Mouse (Mus musculus): ENCODE results near the gene Amz2.

The Amz2 gene

DNA sequence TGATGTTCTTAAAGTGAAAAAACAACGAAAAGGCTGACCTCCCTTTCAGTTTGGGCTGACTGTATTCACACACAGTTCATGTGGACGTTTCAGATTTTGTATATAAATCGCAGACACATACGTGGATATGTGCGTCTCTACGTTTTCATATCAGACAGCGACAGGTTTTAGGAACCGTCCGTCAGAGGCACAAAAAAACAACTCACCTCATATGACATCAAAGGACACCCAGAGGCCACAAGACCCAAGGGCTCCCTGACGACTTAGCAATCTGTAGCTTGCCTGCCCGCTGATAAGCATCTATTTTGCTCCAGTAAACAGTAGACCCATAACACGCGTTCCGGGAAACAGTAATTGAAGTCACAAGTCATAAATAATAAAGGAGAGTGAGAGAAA, 5.2 kb upstream of the Amz2 start:
- DNase-seq (ENCODE audit: inconsistent age in 2 of 2, low spot score in 1 of 2) = no peak

DNA sequence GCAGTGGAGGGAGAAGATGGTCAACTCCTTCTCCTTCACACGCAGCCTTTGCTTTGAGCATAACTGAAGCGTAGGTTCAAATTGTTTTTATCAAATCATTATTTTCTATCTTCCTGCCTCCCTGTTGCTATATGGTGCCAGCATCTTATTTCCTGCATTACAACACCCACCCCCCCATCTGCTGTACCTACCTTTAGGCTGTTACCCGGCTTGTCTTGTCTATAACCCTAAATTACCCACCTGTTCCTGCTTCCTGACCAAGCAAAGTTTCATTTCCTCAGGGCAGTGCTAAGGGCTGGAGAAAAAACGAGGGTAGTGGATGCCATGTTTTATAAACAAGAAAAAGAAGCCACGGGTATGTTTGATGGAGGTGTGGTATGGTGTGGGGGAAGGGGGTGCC, 4.5 kb upstream of the Amz2 start:
- no peak for DNase-seq (ENCODE audit: inconsistent age in 2 of 2, low spot score in 1 of 2)

- DNase-seq (ENCODE audit: inconsistent age in 2 of 2, low spot score in 1 of 2) = no peak
Measured at GRCm38 (mm10) chr11:109422263-109422662, 3.5 kb upstream of the Amz2 start.

DNA sequence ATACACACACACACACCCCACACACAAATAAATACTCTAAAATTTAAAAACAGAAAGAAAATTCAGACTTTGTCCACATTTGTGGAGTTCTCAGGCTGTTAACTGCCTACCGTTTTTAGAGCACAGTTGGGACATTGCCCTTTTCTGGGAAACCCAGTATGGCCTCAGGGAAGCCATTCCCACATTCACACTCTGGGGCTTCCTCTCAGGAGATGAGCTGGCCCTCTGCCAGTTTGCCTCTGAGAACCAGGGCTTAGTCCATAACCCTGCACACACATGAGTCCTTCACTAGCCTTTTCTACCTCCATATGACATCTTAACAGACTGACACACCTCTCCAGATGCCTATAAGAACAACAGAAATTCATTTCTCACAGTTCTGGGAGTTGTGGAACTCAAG, 2.5 kb upstream of the Amz2 start:
- no peak for DNase-seq (ENCODE audit: inconsistent age in 2 of 2, low spot score in 1 of 2)

DNA sequence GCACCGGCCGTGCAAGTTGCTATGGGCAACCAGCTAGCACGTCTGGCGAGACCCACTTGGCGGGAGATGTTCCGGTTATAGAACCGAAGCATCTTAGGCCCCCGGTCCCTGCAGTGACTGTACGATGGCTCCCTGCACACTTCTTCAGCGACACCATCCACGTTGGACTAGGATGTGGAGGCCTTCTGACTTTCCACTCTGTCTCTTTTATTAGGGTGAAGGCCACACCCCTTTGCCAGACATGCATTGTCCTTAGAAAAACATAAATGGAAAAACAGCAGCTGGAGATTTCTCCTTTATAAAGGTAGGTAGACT, 483 bp downstream of the Amz2 start:
- no peak for DNase-seq (ENCODE audit: inconsistent age in 2 of 2, low spot score in 1 of 2)

- no peak for DNase-seq (ENCODE audit: inconsistent age in 2 of 2, low spot score in 1 of 2)
Measured at GRCm38 (mm10) chr11:109427353-109427752, 1.6 kb downstream of the Amz2 start.

DNA sequence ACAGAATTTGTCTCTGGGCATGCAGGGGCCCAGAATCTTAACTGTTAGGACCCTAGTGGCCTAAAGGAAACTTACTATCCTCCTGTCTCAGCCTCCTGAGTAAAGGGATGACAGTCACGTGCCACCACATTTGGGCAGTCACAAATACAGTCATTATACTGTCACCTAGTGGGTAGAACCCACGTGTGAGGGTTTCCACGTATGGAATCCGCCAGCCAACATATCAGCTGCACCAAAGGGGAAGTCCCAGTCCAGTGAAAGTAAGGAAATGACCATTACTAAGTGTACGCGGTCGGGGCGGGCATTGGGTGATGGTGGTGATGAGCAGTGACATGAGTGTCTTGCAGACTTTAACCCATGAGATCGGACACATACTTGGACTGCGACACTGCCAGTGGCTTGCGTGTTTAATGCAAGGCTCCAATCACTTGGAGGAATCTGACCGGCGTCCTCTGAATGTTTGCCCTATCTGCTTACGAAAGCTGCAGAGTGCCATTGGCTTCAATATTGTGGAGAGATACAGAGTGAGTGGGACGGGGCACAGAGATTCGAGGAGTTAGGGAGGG, 8.6 kb downstream of the Amz2 start:
- no peak for DNase-seq (ENCODE audit: inconsistent age in 2 of 2, low spot score in 1 of 2)

- DNase-seq (ENCODE audit: inconsistent age in 2 of 2, low spot score in 1 of 2) = no peak
Measured at GRCm38 (mm10) chr11:109436889-109437288, 11.1 kb downstream of the Amz2 start.

DNA sequence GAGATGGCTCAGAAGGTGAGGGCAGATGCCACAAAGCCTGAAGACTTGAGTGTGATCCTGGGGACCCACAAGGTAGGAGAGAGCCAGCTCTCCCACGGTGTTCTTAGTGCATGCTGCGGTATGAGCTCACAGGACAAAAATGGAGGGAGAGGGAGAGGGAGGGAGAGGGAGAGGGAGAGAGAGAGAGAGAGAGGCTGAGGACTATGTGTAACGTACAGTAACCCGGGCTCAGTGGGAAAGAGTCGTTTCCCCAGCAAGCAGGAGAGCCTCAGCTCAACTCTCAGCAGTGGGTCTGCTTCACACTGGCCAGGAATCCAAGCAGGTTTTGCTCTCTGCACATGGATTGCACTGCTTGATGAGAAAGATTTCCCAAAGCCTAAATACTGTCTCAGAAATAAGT, 13.5 kb downstream of the Amz2 start:
- no peak for DNase-seq (ENCODE audit: inconsistent age in 2 of 2, low spot score in 1 of 2)

GRCm38 (mm10) chr11:109439829-109440340, 14.1 kb downstream of the Amz2 start:
- peak; percentile 88 to 93 for DNase-seq (ENCODE audit: inconsistent age in 2 of 2, low spot score in 1 of 2)

- no peak for DNase-seq (ENCODE audit: inconsistent age in 2 of 2, low spot score in 1 of 2)
Measured at GRCm38 (mm10) chr11:109440641-109441040, 14.9 kb downstream of the Amz2 start.

DNA sequence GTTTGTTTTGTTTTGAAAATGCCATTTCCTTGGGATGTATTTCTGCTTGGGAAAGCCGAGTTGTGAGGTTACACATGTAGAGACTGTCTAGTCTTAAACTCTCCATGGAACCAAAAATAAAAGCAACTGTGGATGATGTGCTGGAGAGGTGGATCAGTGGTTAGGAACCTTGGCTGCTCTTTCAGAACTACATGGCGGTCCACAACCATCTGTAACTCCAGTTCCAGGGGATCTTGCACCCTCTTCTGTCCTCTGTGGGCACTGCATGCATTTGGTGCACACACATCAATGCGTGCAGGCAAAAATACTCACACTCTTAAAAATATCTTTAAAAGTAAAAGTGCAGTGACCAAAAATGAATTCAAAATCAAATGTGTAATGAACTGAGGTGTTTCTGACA, 15.4 kb downstream of the Amz2 start:
- peak; percentile 35 to 68 for DNase-seq (ENCODE audit: inconsistent age in 2 of 2, low spot score in 1 of 2)

DNA sequence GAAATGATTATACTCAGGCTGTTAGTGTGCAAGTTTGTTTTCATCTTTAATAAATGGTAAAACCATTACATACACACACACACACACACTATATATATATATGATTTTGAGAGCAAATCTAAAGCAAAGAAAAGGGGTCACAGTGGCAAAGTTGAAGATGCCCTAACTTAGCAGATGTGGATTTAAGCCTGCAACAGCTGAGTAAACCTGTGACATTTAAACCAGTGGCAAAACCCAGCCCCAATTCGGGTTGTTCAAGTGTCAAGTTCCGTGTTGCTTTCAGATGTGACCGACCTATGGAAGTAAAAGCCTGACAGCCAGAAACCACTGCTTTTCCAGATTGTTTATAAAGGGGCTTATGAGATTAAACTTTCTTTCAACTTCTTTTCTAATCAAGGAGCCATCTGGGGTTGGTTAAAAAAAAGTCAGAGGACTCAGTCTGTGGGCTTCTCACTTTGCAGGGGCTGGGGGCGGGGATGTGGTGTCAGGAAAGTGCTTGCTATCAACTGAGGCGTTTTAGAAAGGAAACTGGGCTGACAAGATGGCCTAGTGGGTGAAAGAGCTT, 16.5 kb downstream of the Amz2 start:
- no peak for DNase-seq (ENCODE audit: inconsistent age in 2 of 2, low spot score in 1 of 2)

GRCm38 (mm10) chr11:109443468-109444263, 17.9 kb downstream of the Amz2 start:
- no peak for DNase-seq (ENCODE audit: inconsistent age in 2 of 2, low spot score in 1 of 2)

DNA sequence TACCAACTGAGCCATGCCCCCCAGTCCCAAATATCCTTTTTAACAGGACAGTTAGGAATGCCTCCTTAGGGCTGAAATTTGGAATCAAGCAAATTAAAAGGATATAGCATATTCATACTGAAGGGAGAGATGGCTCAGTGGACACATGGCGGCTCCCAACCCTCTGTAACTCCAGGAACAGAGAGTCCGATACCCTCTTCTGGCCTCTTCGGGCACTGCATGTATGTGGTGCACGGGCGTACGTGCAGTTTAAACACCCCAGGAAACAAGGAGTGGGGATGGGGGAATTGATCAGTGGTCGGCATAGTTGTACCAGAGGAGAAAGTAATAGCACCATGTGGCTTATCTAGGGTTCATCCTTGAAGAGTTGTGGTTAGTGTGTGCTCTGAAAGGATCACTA, 18.9 kb downstream of the Amz2 start:
- no peak for DNase-seq (ENCODE audit: inconsistent age in 2 of 2, low spot score in 1 of 2)

GRCm38 (mm10) chr11:109445438-109446035, 19.8 kb downstream of the Amz2 start:
- peak in 1 of 2 experiments; percentile 77 for DNase-seq (ENCODE audit: inconsistent age in 2 of 2, low spot score in 1 of 2)

DNA sequence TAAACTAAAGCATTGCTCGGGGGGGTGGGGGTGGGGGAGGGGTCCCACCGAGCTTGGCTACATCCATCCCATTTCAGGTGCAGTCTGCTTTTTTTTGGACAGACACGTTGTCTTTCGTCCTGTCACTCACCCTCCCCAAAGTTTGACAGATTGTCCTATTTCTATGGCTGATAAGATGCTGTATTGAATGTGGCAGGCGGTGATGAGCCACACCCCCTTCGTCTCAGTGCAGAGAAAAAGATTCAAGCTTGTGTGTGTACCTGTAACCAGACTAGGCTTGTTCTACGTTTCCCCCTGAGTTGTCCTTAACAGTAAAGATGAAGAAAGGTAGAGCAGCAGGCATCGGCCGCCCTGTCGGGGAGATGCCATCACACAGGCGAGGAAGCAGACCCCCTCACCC, 25.4 kb downstream of the Amz2 start:
- no peak for DNase-seq (ENCODE audit: inconsistent age in 2 of 2, low spot score in 1 of 2)

GRCm38 (mm10) chr11:109456261-109456660, 30.5 kb downstream of the Amz2 start:
- DNase-seq (ENCODE audit: inconsistent age in 2 of 2, low spot score in 1 of 2) = no peak

DNA sequence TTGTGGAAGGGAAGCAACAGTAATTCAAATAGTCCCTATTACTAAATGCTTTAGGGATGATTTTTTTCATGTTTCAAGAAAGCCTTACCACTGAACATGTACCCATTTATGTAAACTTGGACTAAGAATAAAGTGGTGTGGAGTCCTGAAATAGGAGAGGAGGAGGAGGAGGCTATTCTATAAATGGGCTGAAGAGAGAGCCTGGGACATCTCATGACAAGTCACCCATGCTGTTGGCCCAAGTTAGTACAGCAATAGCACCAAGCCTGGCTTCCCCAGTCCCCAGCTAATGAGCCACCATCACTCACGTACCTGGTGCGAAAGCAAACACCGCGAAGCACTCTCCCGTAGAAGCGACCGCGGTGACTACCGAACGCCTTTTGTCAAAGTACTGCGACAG, 32.4 kb downstream of the Amz2 start:
- DNase-seq (ENCODE audit: inconsistent age in 2 of 2, low spot score in 1 of 2) = no peak

DNA sequence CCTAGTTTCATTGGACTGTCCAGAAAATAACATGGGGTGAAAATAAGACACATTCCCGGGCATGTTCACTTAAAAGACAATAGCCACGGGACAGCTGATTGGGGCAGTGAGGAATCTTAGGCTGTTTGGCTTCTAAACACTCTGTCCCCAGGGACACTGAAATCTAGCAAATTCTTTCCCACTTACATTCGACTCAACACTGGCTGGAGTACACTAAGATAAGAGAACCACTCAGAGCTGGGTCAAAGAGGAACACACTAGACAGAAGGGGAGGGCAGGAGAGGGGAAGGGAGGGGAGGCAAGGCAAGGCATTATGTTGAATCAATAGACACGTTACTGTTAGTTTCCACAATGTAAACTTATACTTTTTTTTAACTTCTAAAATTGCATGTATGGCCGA, 34.8 kb downstream of the Amz2 start:
- DNase-seq (ENCODE audit: inconsistent age in 2 of 2, low spot score in 1 of 2) = no peak

DNA sequence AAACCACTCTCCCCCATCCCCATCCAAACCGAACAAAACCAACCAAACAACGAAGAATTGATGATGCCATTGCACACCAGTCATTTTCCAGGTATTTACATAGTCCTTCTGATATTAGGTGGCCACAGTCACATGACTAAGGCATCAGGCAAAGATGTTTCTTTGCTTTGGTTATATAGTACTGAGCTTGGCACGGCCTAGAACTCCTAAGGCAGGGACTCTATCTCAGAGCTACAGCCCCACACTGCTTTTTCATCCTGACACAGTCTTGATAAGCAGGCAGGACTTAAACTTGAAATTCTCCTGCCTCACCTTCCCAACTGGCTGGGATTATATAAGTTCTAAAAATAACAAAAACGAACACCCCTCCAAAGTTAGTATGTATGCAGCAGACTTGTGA, 39.3 kb downstream of the Amz2 start:
- no peak for DNase-seq (ENCODE audit: inconsistent age in 2 of 2, low spot score in 1 of 2)

- no peak for DNase-seq (ENCODE audit: inconsistent age in 2 of 2, low spot score in 1 of 2)
Measured at GRCm38 (mm10) chr11:109466987-109467386, 41.2 kb downstream of the Amz2 start.

All from adrenal gland, adult (tissue).